ENCODE assay signal across 10 mouse cellular contexts in genomic region chr11:120360062-120360461, GRCm38 (mm10). TPM values are rescaled to one million over a fixed set of nuclear protein-coding genes. Genes with fewer than 3 reads are reported as not detected.
DNase-seq lines count a peak whose midpoint lies in the region; ATAC-seq lines count a peak whose summit lies in the region.
"Had no signal": no experiment of that assay in that cellular context is flagged by ENCODE, and none has a peak within 500 bp of the region (broad histone marks: within the 10 kb centered on the region; RNA-seq: fewer than 3 reads in every experiment).

No protein-coding gene starts in this region.

- 21% methylated on average over 8 of the region's 8 CpGs for WGBS in kidney, embryonic 15.5 days

- no peak overlapping the region for H3K4me3 ChIP-seq in kidney, embryonic 15.5 days (replicated peaks)

- H3K4me1 ChIP-seq in kidney, embryonic 15.5 days = peaks cover 70% of the 10 kb centered on the region

- H3K27ac ChIP-seq in kidney, embryonic 15.5 days = 0 out of 2 replicates have a peak overlapping the region, but pooled peaks have one; percentile 27

- H3K9ac ChIP-seq in kidney, embryonic 15.5 days = peak overlapping the region; percentile 17; the same call in 1 of the 2 replicates

- no peak overlapping the region for H3K4me2 ChIP-seq in kidney, embryonic 15.5 days

- no peaks in the 10 kb centered on the region for H3K27me3 ChIP-seq in kidney, embryonic 15.5 days

- no peak for ATAC-seq in kidney, embryonic 15.5 days (replicated peaks; ENCODE audit: low FRiP score)
- ATAC-seq: lung, postnatal 0 days had no signal

- H3K36me3 ChIP-seq in kidney, embryonic 15.5 days = no peaks in the 10 kb centered on the region

- peak; percentile 66 to 68 for DNase-seq in cerebellum, postnatal 10 days
- no peak for DNase-seq in cerebellum, postnatal 4 days (ENCODE audit: low spot score in 2 of 2)
- DNase-seq in 416B (ENCODE audit: low read depth) = peak; percentile 45
- DNase-seq in gastrocnemius, postnatal 25 days = peak; percentile 63
- DNase-seq in ovary, adult 18-20 months (ENCODE audit: low spot score) = no peak
- no peak for DNase-seq in embryo, embryonic 11 days
- DNase-seq in layer of hippocampus, postnatal 14 days (ENCODE audit: low spot score in 2 of 2) = no peak
- DNase-seq: cerebellum, adult 9-10 months had no signal

- no peaks in the 10 kb centered on the region for H3K9me3 ChIP-seq in kidney, embryonic 15.5 days (replicated peaks)

RNA-seq across cellular contexts. Expression of gene Fscn2, which starts 1.3 kb away (rescaled TPM):
- total RNA-seq in gastrocnemius, postnatal 25 days (2021) = under 1 TPM; 0.29 to 0.31 TPM
- 1.1 and 1.2 TPM in 2 replicates for polyA plus RNA-seq in kidney, embryonic 15.5 days (2015; fragmentation: Nextera tagmentation; extraction: Ambion mirVana)
- total RNA-seq in layer of hippocampus, postnatal 14 days (2021) = under 1 TPM; 0.48 to 0.67 TPM

RNA-seq across cellular contexts. Expression of gene Actg1, which starts 11.7 kb away (rescaled TPM):
- 100 to 1,000 TPM; 236 to 249 TPM for total RNA-seq in gastrocnemius, postnatal 25 days (2021)
- polyA plus RNA-seq in kidney, embryonic 15.5 days (2015; fragmentation: Nextera tagmentation; extraction: Ambion mirVana) = 2,367 and 2,520 TPM in 2 replicates
- 1,000 to 10,000 TPM; 1,835 to 1,925 TPM for total RNA-seq in layer of hippocampus, postnatal 14 days (2021)

RNA-seq across cellular contexts. Expression of gene Faap100, which starts 18.5 kb away (rescaled TPM):
- 10 to 100 TPM; 14.0 to 16.5 TPM for total RNA-seq in gastrocnemius, postnatal 25 days (2021)
- polyA plus RNA-seq in kidney, embryonic 15.5 days (2015; fragmentation: Nextera tagmentation; extraction: Ambion mirVana) = 33.1 and 41.9 TPM in 2 replicates
- total RNA-seq in layer of hippocampus, postnatal 14 days (2021) = 10 to 100 TPM; 31.9 to 38.1 TPM

Comparison
In these comparisons a context has a peak if more than half of its experiments do, and no peak if none do; other contexts are left out.
1. DNase-seq: peak in cerebellum, postnatal 10 days (2 of 2), 416B (single experiment) and gastrocnemius, postnatal 25 days (single experiment); none in cerebellum, postnatal 4 days (0 of 2), ovary, adult 18-20 months (single experiment), embryo, embryonic 11 days (single experiment) and layer of hippocampus, postnatal 14 days (0 of 2).
2. RNA of gene Actg1, which starts 11.7 kb away (total RNA-seq): 1,835 to 1,925 TPM in layer of hippocampus, postnatal 14 days; 236 to 249 TPM in gastrocnemius, postnatal 25 days; every median in the first group is over 4 times any median in the second.